Mouse (Mus musculus) forebrain, embryonic 13.5 days (tissue): ENCODE results near the gene Zswim9. TPM values are rescaled to one million over a fixed set of nuclear protein-coding genes. Genes with fewer than 3 reads are reported as not detected.

Source experiments
- ATAC-seq: fragments of 200-750 bp; cut with Nextera tagmentation; 2 replicates; pipeline ENCODE4 v1.8.0; 2017
- H3K27ac ChIP-seq: fragments of 300-500 bp; sonication (generic); 2 replicates; pipeline ENCODE4 v1.5.1; 2015; ENCODE audit warnings: inconsistent platforms, mild to moderate bottlenecking, moderate library complexity
- H3K27me3 ChIP-seq: fragments of 300-500 bp; sonication (generic); 2 replicates; pipeline ENCODE4 v1.6.1; 2015; ENCODE audit warnings: mild to moderate bottlenecking, inconsistent platforms
- H3K36me3 ChIP-seq: fragments of 300-500 bp; sonication (generic); 2 replicates; pipeline ENCODE4 v1.6.1; 2015; ENCODE audit warnings: mild to moderate bottlenecking, inconsistent platforms; ENCODE audit not compliant: poor library complexity, severe bottlenecking
- H3K4me1 ChIP-seq: fragments of 300-500 bp; sonication (generic); 2 replicates; pipeline ENCODE4 v1.6.1; 2015; ENCODE audit warnings: inconsistent platforms
- H3K4me2 ChIP-seq: fragments of 300-500 bp; sonication (generic); 2 replicates; pipeline ENCODE4 v1.6.1; 2015; ENCODE audit warnings: inconsistent platforms, mild to moderate bottlenecking, moderate library complexity
- H3K4me3 ChIP-seq: fragments of 300-500 bp; sonication (generic); 2 replicates; pipeline ENCODE4 v1.5.1; 2015; ENCODE audit warnings: mild to moderate bottlenecking, inconsistent platforms
- H3K9ac ChIP-seq: fragments of 300-500 bp; sonication (generic); 2 replicates; pipeline ENCODE4 v1.6.1; 2015; ENCODE audit warnings: mild to moderate bottlenecking, inconsistent platforms
- H3K9me3 ChIP-seq: fragments of 300-500 bp; sonication (generic); replicated peaks from 2 replicates; pipeline ENCODE4 v1.6.1; 2016; ENCODE audit warnings: inconsistent platforms
- WGBS: fragments of 180-500 bp; shearing (Covaris S2); methylation state at CpG from one replicate; pipeline ENCODE4 v1.1.7; 2015; 5-methylcytosine and 5-hydroxymethylcytosine counted together
- polyA plus RNA-seq: library from polyadenylated mRNA; unstranded; fragments of >200 nt; fragmentation: Nextera tagmentation; extraction: Ambion mirVana; gene quantifications from 2 replicates; pipeline ENCODE4 v1.2.1, GENCODE M21; 2015

Zswim9 gene
- polyA plus RNA-seq, 1 experiment from 2014 or later, result 15.8 TPM

DNA sequence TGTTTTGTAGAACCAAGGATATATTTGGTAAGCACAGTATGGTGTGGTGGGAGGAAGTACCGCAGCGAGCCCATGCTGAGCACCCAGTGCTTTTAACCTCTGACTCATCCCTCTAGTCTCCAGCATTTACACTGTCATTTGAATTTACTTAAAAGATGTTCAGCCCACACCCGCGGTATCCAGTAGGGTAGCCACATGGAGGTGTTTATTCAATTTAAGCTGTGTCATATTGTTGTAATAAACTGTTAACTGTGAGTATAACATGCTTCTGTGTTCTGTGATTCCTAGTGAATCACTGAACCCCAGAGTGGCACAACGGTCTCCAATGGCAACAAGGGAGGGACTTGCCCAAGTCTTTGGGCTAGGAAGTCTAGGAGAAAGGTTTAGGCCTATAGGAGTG is 14.7 kb downstream of the Zswim9 start:
- Histone ChIP-seq H3K9ac (no peak overlapping the region), H3K9me3 (no peaks in the 10 kb centered on the region), H3K36me3 (peaks cover 22% of the 10 kb centered on the region), H3K4me2 (no peak overlapping the region), H3K27me3 (no peaks in the 10 kb centered on the region), H3K4me3 (no peak overlapping the region), H3K4me1 (peaks cover 4% of the 10 kb centered on the region; the same call in 1 of the 2 replicates), H3K27ac (no peak overlapping the region)
- WGBS, result 87% methylated on average over 5 of the region's 5 CpGs
- peak; percentile 20; the same call in 1 of the 2 replicates for ATAC-seq

DNA sequence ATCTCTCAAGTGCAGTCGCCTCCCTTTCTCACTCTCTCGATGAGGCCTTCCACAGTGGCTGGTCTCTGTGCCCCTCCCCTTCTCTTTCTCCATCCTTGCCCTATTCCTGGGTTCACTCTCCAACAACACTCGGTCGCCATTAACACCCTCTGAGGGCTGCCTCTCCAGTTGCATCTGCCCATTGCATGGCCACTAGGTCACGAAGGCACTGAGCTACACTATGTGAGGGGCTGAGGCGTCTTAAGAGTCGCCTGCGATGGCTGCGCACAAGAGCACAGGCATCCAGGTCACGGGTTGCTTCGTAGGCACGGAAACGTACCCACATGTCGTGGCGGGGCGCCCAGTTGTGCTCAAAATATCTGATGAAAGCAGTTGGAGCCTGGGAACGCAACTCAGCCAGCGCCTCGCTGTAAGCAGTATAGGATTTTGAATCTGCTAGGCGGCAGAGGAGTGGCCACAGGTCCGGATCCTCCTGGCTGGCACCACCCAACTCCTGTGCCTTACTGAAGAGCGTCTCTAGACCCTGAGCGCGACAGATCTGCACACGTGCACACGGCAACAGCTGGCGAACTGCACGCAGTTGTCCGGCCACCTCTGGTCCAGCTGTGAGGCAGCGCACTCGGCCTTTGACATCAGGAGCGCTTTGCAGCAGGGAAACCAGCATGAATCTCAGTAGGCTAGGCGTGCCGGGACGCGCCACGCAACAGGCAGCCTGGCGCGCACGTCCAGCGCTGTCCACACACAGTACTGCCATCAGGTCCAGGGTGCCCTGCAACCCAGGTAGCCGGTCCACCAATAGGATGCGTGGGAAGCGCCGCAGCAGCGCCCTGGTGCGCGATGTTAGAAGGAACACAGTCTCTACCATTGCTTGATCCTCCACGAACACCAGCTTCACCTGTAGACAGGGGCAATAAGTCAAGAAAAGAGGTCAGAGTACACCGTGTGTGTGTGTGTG is 17.5 kb downstream of the Zswim9 start:
- 0 out of 2 replicates have a peak, but pooled peaks have one; percentile 21 for ATAC-seq
- 47% methylated on average over 50 of the region's 50 CpGs for WGBS

DNA sequence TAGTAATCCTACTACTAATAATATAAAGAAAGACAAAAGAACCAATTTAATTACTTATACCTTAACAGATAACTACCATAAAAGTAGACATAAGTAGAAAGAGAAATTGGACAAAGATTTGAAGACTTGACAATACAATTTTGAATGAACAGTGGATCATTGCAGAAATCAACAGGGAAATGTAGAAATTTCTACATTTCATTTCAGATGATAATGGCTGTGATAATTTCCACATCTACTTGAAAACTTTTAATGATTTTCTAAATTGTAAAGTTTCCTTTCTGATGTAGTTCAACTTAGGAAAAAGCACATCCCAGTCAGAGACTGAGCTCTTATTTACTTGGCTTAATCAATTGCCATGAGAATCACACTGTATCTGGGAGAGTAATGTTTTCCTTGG is 65.8 kb downstream of the Zswim9 start, which contains the start of gene Vmn1r89:
Gene Vmn1r89 (plus strand): TSS at position 301 of the 400 bp plus-strand sequence.
- Histone ChIP-seq H3K27ac (no peak within 1 kb of the TSS), H3K4me1 (no peaks in the 10 kb centered on the region), H3K4me2 (no peak within 1 kb of the TSS), H3K36me3 (no peaks in the 10 kb centered on the region), H3K4me3 (no peak within 1 kb of the TSS), H3K9me3 (no peaks in the 10 kb centered on the region), H3K9ac (no peak within 1 kb of the TSS), H3K27me3 (no peaks in the 10 kb centered on the region)
- ATAC-seq, result no peak

More for the DNA sequence above, 17.5 kb downstream of the Zswim9 start:
- no peaks in the 10 kb centered on the region for H3K27me3 ChIP-seq
- H3K9ac ChIP-seq, result no peak overlapping the region
- peaks cover 4% of the 10 kb centered on the region; the same call in 1 of the 2 replicates for H3K4me1 ChIP-seq
- H3K9me3 ChIP-seq, result no peaks in the 10 kb centered on the region
- no peak overlapping the region for H3K27ac ChIP-seq
- no peak overlapping the region for H3K4me3 ChIP-seq
- H3K4me2 ChIP-seq, result no peak overlapping the region
- peaks cover 20% of the 10 kb centered on the region for H3K36me3 ChIP-seq

Other genes with a start within 250 kb of the Zswim9 start
- gene Chmp2a, start 243.9 kb downstream of the Zswim9 start, polyA plus RNA-seq, result 164 and 168 TPM in 2 replicates
- 44.0 and 53.7 TPM in 2 replicates for gene Ube2m, start 240.4 kb downstream of the Zswim9 start, polyA plus RNA-seq
- gene Mzf1, start 224.0 kb downstream of the Zswim9 start, polyA plus RNA-seq, result 5.1 and 6.0 TPM in 2 replicates
- not detected in 2 replicates for gene Vmn1r85, start 183.5 kb downstream of the Zswim9 start, polyA plus RNA-seq
- not detected in 2 replicates for gene Vmn1r86, start 158.8 kb downstream of the Zswim9 start, polyA plus RNA-seq
- gene Vmn1r87, start 138.6 kb downstream of the Zswim9 start, polyA plus RNA-seq, result not detected in 2 replicates
- gene Vmn1r88, start 119.2 kb downstream of the Zswim9 start, polyA plus RNA-seq, result not detected in 2 replicates
- gene Vmn1r89, start 65.7 kb downstream of the Zswim9 start, polyA plus RNA-seq, result not detected in 2 replicates
- gene Lig1, start 1.4 kb downstream of the Zswim9 start, polyA plus RNA-seq, result 106 and 113 TPM in 2 replicates
- 1.1 and 1.5 TPM in 2 replicates for gene Pla2g4c, start 45.9 kb upstream of the Zswim9 start, polyA plus RNA-seq
- 0.27 TPM in 1 of 2 replicates, not detected in the other for gene Cabp5, start 119.4 kb upstream of the Zswim9 start, polyA plus RNA-seq
- not detected in 2 replicates for gene Bsph1, start 172.1 kb upstream of the Zswim9 start, polyA plus RNA-seq